Mouse (Mus musculus) ES-Bruce4 (cell line): ENCODE results near the gene Slc38a8. TPM values are rescaled to one million over a fixed set of nuclear protein-coding genes. Genes with fewer than 3 reads are reported as not detected.

Source experiments
- H3K27ac ChIP-seq: 2 replicates; pipeline ENCODE4 v1.5.1; 2012; ENCODE audit warnings: low read length, inconsistent platforms; ENCODE audit not compliant: insufficient read depth
- H3K27me3 ChIP-seq: 2 replicates; pipeline ENCODE4 v1.6.1; 2012; ENCODE audit warnings: mild to moderate bottlenecking, low read length, inconsistent platforms; ENCODE audit not compliant: control insufficient read depth, poor library complexity, insufficient read depth, severe bottlenecking
- H3K36me3 ChIP-seq: 2 replicates; pipeline ENCODE4 v1.6.1; 2012; ENCODE audit warnings: inconsistent platforms, mild to moderate bottlenecking, low read length, moderate library complexity; ENCODE audit not compliant: control insufficient read depth, poor library complexity, insufficient read depth, severe bottlenecking
- H3K4me1 ChIP-seq: one replicate; pipeline ENCODE4 v1.8.1; 2011; ENCODE audit warnings: low read length; ENCODE audit not compliant: control insufficient read depth, insufficient read depth
- H3K4me3 ChIP-seq: 2 replicates; pipeline ENCODE4 v1.5.1; 2011; ENCODE audit warnings: low read depth, mild to moderate bottlenecking, low read length
- H3K9ac ChIP-seq: 2 replicates; pipeline ENCODE4 v1.6.1; 2012; ENCODE audit warnings: low read depth, mild to moderate bottlenecking, inconsistent platforms; ENCODE audit not compliant: poor library complexity, severe bottlenecking
- H3K9me3 ChIP-seq: replicated peaks from 2 replicates; pipeline ENCODE4 v1.6.1; 2012; ENCODE audit warnings: mild to moderate bottlenecking, low read length, inconsistent platforms; ENCODE audit not compliant: control insufficient read depth, poor library complexity, insufficient read depth, severe bottlenecking
- CTCF ChIP-seq: IDR thresholded peaks from one replicate; pipeline ENCODE4 v1.8.1; 2011; ENCODE audit warnings: low read depth, low read length
- EP300 ChIP-seq: IDR thresholded peaks from 2 replicates; pipeline ENCODE4 v1.6.1; 2011; ENCODE audit warnings: low read depth, low read length; ENCODE audit not compliant: insufficient read depth
- POLR2A ChIP-seq: IDR thresholded peaks from one replicate; pipeline ENCODE4 v1.8.1; 2011; ENCODE audit warnings: low read length; ENCODE audit not compliant: insufficient read depth
- polyA plus RNA-seq: library from polyadenylated mRNA; stranded (reverse); fragments of >200 nt; gene quantifications from 2 replicates; pipeline ENCODE4 v1.2.4, GENCODE M21; 2011; ENCODE audit warnings: low read depth; ENCODE audit not compliant: missing spikeins, insufficient read depth, insufficient read length

Gene Slc38a8
- polyA plus RNA-seq, 1 experiment: not detected

DNA sequence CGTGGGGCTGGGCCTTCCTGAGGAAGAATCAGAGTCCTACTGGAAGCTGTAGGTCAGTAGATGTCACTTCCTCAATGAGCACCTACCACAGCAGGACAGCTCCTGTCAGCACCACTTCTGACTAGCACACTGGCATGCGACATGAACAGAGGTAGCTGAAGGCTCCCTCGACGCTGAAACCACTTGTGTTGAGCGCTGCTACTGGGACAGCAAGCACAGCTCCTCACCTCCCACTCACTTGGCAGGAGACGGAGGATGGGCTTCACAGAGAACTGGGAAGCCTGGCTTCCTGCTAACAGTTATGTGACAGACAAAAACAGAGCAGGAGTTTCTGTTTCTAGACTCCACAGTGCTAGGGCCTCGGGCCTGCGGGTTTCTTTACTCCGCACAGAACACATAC is 30.5 kb upstream of the Slc38a8 start:
- Histone ChIP-seq H3K9me3 (no peaks in the 10 kb centered on the region), H3K36me3 (peaks cover 75% of the 10 kb centered on the region), H3K4me1 (no peaks in the 10 kb centered on the region), H3K27me3 (no peaks in the 10 kb centered on the region), H3K9ac (no peak overlapping the region), H3K27ac (no peak overlapping the region), H3K4me3 (no peak overlapping the region)
- TF ChIP-seq EP300 (no peak), CTCF (no peak), POLR2A (no peak)

DNA sequence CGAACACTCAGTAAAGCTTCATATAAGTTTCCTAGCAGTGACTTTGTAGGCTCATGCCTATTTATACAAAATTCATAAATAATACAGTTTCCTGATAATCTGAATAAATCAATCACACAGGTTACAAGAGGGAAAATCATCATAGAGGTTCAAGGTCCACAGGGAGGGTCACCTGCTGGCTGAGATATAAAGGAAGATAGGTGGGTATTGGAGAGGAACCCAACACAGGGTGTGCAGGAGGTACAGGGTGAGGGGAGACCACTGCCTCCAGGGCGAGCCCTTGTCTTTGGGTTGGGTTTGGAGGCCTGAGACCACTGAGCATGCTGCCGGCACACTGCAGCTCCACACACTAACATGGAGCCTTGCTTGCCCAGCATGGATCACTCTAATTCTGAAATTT is 29.9 kb upstream of the Slc38a8 start:
- no peak overlapping the region for H3K27ac ChIP-seq
- H3K9me3 ChIP-seq: no peaks in the 10 kb centered on the region
- no peak for TF ChIP-seq CTCF
- TF ChIP-seq POLR2A: no peak
- TF ChIP-seq EP300: no peak
- H3K27me3 ChIP-seq: no peaks in the 10 kb centered on the region
- no peaks in the 10 kb centered on the region for H3K4me1 ChIP-seq
- no peak overlapping the region for H3K9ac ChIP-seq
- H3K4me3 ChIP-seq: no peak overlapping the region
- peaks cover 71% of the 10 kb centered on the region for H3K36me3 ChIP-seq

DNA sequence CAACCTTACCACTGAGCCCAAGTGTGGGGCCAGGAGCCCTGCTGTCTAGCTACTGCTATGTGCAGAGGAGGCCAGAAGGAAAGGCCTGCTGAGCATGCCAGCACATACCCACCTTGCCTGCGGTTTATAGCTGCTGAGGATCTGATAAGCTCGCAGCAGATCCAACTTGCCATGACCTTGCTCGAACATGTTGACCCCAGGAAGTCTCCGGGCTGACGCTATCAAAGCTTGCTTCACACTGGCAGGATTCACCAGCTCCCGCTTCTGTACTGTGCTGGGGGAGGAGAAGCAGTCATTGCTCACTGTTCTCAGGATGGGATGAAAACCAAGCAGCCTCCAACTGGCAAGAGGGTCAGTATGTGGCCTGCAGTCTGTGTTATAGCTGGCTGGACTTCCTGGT is 29.4 kb upstream of the Slc38a8 start:
- Histone ChIP-seq H3K27ac (no peak overlapping the region), H3K9ac (no peak overlapping the region), H3K36me3 (peaks cover 71% of the 10 kb centered on the region), H3K4me1 (no peaks in the 10 kb centered on the region), H3K9me3 (no peaks in the 10 kb centered on the region), H3K27me3 (no peaks in the 10 kb centered on the region), H3K4me3 (no peak overlapping the region)
- TF ChIP-seq EP300 (no peak), POLR2A (no peak), CTCF (no peak)

GRCm38 (mm10) chr8:119528762-119529161 is 27.3 kb upstream of the Slc38a8 start:
- H3K9me3 ChIP-seq: no peaks in the 10 kb centered on the region
- TF ChIP-seq EP300 (no peak), POLR2A (no peak), CTCF (no peak)
- H3K4me1 ChIP-seq: no peaks in the 10 kb centered on the region
- no peaks in the 10 kb centered on the region for H3K27me3 ChIP-seq
- no peak overlapping the region for H3K9ac ChIP-seq
- no peak overlapping the region for H3K4me3 ChIP-seq
- H3K36me3 ChIP-seq: peaks cover 75% of the 10 kb centered on the region
- no peak overlapping the region for H3K27ac ChIP-seq

DNA sequence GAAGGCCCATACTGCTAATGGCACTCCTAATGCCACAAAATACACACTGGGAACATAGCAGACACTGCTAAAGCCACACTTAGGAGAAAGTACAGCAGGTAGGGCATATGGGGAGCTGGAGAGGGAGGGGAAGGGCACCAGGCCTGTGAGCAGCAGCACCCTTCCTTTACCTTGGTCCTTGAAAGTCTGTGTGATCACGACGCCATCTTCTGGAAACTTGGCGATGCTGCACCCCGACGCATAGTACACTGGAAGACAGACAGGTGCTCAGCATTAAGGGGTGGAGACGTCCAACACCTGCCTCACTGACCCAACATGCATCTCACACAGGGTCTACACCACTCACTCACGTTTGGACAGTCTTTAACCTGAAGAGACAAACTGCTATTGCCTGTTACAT is 18.6 kb upstream of the Slc38a8 start:
- TF ChIP-seq POLR2A (no peak), CTCF (peak; percentile 77)
- Histone ChIP-seq H3K9ac (no peak overlapping the region), H3K27me3 (no peaks in the 10 kb centered on the region), H3K27ac (no peak overlapping the region), H3K36me3 (peaks cover 64% of the 10 kb centered on the region), H3K9me3 (no peaks in the 10 kb centered on the region), H3K4me3 (no peak overlapping the region), H3K4me1 (peaks cover 4% of the 10 kb centered on the region)

DNA sequence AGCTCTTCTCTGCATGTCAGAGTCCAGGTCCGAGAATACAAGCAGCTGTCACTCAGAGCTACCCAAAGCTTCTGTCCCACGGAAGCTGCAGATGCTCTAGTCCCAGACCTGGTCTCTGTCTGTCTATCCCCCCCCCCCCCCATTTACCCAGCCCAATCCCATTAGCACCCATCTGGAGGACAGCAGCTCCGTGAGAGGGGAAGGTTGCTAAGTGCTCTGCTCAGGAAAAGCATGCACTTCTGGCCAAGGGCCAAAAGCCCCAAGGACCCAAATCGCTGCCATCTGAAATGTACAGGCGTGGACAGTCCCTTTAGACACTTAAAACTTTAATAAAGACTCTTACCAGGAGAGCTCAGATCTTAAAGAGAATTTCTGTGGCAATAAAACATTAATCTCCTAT is 15.2 kb upstream of the Slc38a8 start:
- TF ChIP-seq POLR2A (no peak), EP300 (no peak), CTCF (no peak)
- Histone ChIP-seq H3K27ac (peak overlapping the region; percentile 76; the same call in 1 of the 2 replicates), H3K9me3 (no peaks in the 10 kb centered on the region), H3K9ac (no peak overlapping the region), H3K4me1 (peaks cover 6% of the 10 kb centered on the region), H3K4me3 (no peak overlapping the region), H3K27me3 (no peaks in the 10 kb centered on the region), H3K36me3 (peaks cover 61% of the 10 kb centered on the region)

- H3K9me3 ChIP-seq: no peaks in the 10 kb centered on the region
- H3K27ac ChIP-seq: peak overlapping the region; percentile 81
- no peaks in the 10 kb centered on the region for H3K27me3 ChIP-seq
- peaks cover 59% of the 10 kb centered on the region for H3K36me3 ChIP-seq
- H3K4me3 ChIP-seq: no peak overlapping the region
- H3K4me1 ChIP-seq: peaks cover 6% of the 10 kb centered on the region
- TF ChIP-seq EP300 (peak; percentile 90), CTCF (no peak), POLR2A (no peak)
- H3K9ac ChIP-seq: no peak overlapping the region
Measured at GRCm38 (mm10) chr8:119515767-119516166, 14.3 kb upstream of the Slc38a8 start.
